Mouse (Mus musculus) brain, embryonic 14.5 days (tissue): ENCODE results near the gene Actrt3. TPM values are rescaled to one million over a fixed set of nuclear protein-coding genes. Genes with fewer than 3 reads are reported as not detected.

Experiments used
- DNase-seq: peaks from one replicate; pipeline ENCODE4 v3.0.0-alpha.2; 2011; ENCODE audit warnings: low read depth
- CTCF ChIP-seq: fragments of 200-500 bp; IDR thresholded peaks from 2 replicates; pipeline ENCODE4 v1.5.1; 2012; ENCODE audit warnings: inconsistent platforms, mild to moderate bottlenecking, moderate library complexity, borderline replicate concordance; ENCODE audit not compliant: insufficient read depth, insufficient read length; ENCODE audit errors: extremely low read depth
- POLR2A ChIP-seq: fragments of 200-500 bp; IDR thresholded peaks from 2 replicates; pipeline ENCODE4 v1.6.1; 2012; ENCODE audit warnings: mild to moderate bottlenecking, inconsistent platforms, borderline replicate concordance; ENCODE audit not compliant: poor library complexity, insufficient read depth, insufficient read length, severe bottlenecking; ENCODE audit errors: extremely low read depth
- polyA plus RNA-seq: library from polyadenylated mRNA; depleted of rRNA; stranded (reverse); fragments of >200 nt; gene quantifications from 2 replicates; pipeline ENCODE4 v1.2.3, GENCODE M21; 2012; rRNA removed

Actrt3 gene
- polyA plus RNA-seq, 1 experiment, result 0.11 TPM

DNA sequence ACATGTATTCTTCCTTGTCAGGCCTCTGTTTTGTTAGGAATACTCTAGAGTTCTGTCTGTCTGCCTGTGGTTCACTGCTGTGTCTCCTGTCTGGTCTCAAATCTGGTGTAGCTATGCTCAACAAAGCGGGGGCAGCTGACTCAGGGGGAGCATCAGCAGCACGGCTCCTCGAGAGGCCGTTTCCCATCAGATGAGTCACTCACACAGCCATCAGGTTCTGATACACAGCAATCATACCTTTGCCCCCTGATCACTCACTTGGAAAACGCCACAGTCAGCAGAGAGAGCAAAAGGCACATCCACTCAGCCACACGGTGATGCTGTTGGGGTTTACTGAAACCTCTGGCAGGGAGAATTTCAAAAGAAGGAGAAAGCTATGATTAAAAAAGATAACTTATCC is 46.0 kb downstream of the Actrt3 start:
- TF ChIP-seq POLR2A (no peak), CTCF (no peak)
- no peak for DNase-seq

DNA sequence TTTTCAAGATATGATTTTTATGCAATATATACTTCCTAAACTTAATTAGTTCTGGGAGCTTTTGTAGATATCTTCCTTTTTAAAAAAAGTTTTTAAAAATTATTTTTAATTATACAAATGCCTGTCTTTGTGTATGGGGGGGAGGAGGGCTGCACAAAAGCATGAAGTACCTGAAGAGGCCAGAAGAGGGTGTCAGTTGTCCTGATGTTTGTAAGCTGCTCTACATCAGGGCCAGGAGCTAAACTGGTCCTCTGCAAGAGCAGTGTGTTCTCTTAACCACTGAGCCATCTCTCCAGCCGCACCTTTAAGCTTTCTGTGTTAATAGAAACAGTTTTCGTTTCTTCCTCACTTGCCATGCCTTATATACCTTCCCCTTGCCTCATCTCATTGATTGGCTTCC is 49.5 kb downstream of the Actrt3 start:
- no peak for DNase-seq
- TF ChIP-seq POLR2A (no peak), CTCF (peak; percentile 20; the same call in 1 of the 2 replicates)

DNA sequence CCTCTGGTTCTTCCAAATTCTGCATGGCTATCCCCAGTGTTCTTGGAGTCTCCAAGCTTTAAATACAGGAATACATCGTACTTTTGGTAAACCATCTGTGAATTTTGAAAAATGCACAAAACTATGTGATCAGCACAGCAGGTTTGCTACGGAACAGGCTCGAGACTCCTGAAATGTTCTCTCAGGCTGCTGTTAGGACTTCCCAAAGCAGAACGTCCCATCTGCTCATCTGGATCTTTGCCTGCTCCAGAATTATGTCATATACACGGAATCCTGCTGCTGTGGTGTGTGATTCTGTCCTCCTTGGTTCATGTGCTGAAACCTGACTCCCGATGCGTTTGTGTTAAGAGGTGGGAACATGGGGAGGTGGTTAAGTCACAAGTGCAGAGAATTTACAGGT is 50.8 kb downstream of the Actrt3 start:
- no peak for DNase-seq
- no peak for TF ChIP-seq POLR2A
- TF ChIP-seq CTCF, result no peak

DNA sequence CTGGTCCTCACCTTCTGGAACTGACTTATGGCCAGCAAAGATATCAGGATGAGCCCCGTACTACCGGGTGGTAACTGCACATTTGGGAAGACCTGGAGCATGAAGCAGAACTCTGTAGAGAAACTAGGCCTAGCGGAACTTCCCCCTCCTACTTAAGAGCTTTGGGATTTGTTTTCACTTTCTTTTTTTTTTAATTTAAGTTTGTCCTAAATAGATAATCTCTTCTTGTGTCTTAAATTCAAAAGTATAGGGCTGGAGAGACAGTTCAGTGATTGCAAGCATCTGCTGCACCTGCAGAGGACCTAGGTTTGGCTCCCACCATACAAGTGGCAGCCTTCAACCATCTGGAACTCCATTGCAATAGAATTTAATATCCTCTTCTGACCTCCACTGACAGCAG is 51.8 kb downstream of the Actrt3 start, which contains the start of gene Mecom:
TSS of gene Mecom (minus strand) at position 101 of the 400 bp plus-strand sequence.
- DNase-seq, result no peak

More for the DNA sequence above, 51.8 kb downstream of the Actrt3 start, which contains the start of gene Mecom:
- no peak for TF ChIP-seq CTCF
- TF ChIP-seq POLR2A, result no peak

Other genes starting within 250 kb of the Actrt3 start
- gene Mecom, start 51.9 kb downstream of the Actrt3 start, polyA plus RNA-seq, result 3.7 and 7.3 TPM in 2 replicates
- gene Mynn, start 2.1 kb upstream of the Actrt3 start, polyA plus RNA-seq, result 16.0 and 20.6 TPM in 2 replicates
- 0.05 TPM in 1 of 2 replicates, not detected in the other for gene Lrriq4, start 44.6 kb upstream of the Actrt3 start, polyA plus RNA-seq
- 0.35 and 0.63 TPM in 2 replicates for gene Lrrc34, start 47.9 kb upstream of the Actrt3 start, polyA plus RNA-seq
- gene Lrrc31, start 99.9 kb upstream of the Actrt3 start, polyA plus RNA-seq, result not detected in 2 replicates
- gene Samd7, start 146.4 kb upstream of the Actrt3 start, polyA plus RNA-seq, result 0.04 and 0.08 TPM in 2 replicates
- 44.1 and 51.0 TPM in 2 replicates for gene Sec62, start 192.9 kb upstream of the Actrt3 start, polyA plus RNA-seq